Mouse (Mus musculus): ENCODE results near the gene Prcd.
"Not testable (repeated sequence)": the region's sequence is repeated elsewhere in the genome, so short reads cannot be mapped to it uniquely, and the experiment has no call there.

Prcd gene

GRCm38 (mm10) chr11:116668381-116668825 is 15.1 kb downstream of the Prcd start:
- no peak for DNase-seq (ENCODE audit: low read depth, low spot score)

GRCm38 (mm10) chr11:116668839-116669238 is 15.5 kb downstream of the Prcd start:
- no peak for DNase-seq (ENCODE audit: low read depth, low spot score)

GRCm38 (mm10) chr11:116669316-116669715 is 16.0 kb downstream of the Prcd start:
- no peak for DNase-seq (ENCODE audit: low read depth, low spot score)

- DNase-seq (ENCODE audit: low read depth, low spot score): no peak
Measured at GRCm38 (mm10) chr11:116669787-116670365, 16.5 kb downstream of the Prcd start.

- no peak for DNase-seq (ENCODE audit: low read depth, low spot score)
Measured at GRCm38 (mm10) chr11:116670386-116670785, 17.1 kb downstream of the Prcd start.

- peak; percentile 98 for DNase-seq (ENCODE audit: low read depth, low spot score)
Measured at GRCm38 (mm10) chr11:116671112-116671844, 17.9 kb downstream of the Prcd start.

GRCm38 (mm10) chr11:116671845-116672434 is 18.6 kb downstream of the Prcd start:
- DNase-seq (ENCODE audit: low read depth, low spot score): no peak

- DNase-seq (ENCODE audit: low read depth, low spot score): no peak
Measured at GRCm38 (mm10) chr11:116672595-116672994, 19.3 kb downstream of the Prcd start.

- DNase-seq (ENCODE audit: low read depth, low spot score): no peak
Measured at GRCm38 (mm10) chr11:116673410-116673809, 20.1 kb downstream of the Prcd start.

GRCm38 (mm10) chr11:116674616-116675379 is 21.5 kb downstream of the Prcd start:
- no peak for DNase-seq (ENCODE audit: low read depth, low spot score)

- not testable (repeated sequence) for DNase-seq (ENCODE audit: low read depth, low spot score)
Measured at GRCm38 (mm10) chr11:116675429-116675828, 22.1 kb downstream of the Prcd start.

- no peak for DNase-seq (ENCODE audit: low read depth, low spot score)
Measured at GRCm38 (mm10) chr11:116676175-116676976, 23.0 kb downstream of the Prcd start.

- no peak for DNase-seq (ENCODE audit: low read depth, low spot score)
Measured at GRCm38 (mm10) chr11:116677711-116678441, 24.5 kb downstream of the Prcd start.

- no peak for DNase-seq (ENCODE audit: low read depth, low spot score)
Measured at GRCm38 (mm10) chr11:116679148-116679547, 25.8 kb downstream of the Prcd start.

GRCm38 (mm10) chr11:116680321-116681091 is 27.2 kb downstream of the Prcd start:
- DNase-seq (ENCODE audit: low read depth, low spot score): no peak

- DNase-seq (ENCODE audit: low read depth, low spot score): no peak
Measured at GRCm38 (mm10) chr11:116681147-116681546, 27.8 kb downstream of the Prcd start.

- no peak for DNase-seq (ENCODE audit: low read depth, low spot score)
Measured at GRCm38 (mm10) chr11:116682501-116683144, 29.3 kb downstream of the Prcd start.

- no peak for DNase-seq (ENCODE audit: low read depth, low spot score)
Measured at GRCm38 (mm10) chr11:116683777-116684176, 30.4 kb downstream of the Prcd start.

GRCm38 (mm10) chr11:116685729-116686128 is 32.4 kb downstream of the Prcd start:
- no peak for DNase-seq (ENCODE audit: low read depth, low spot score)
